Mouse (Mus musculus) urinary bladder, postnatal 10 days (tissue): ENCODE data around the gene Cmtm8.

Experiments used
- DNase-seq: peaks from one replicate; pipeline ENCODE4 v3.0.0; 2022; ENCODE audit warnings: low spot score

Cmtm8 gene

GRCm38 (mm10) chr9:114785432-114786125 is 58.4 kb downstream of the Cmtm8 start:
- no peak for DNase-seq

- peak; percentile 47 for DNase-seq
Observed at GRCm38 (mm10) chr9:114781526-114782212, 62.3 kb downstream of the Cmtm8 start, which contains the start of gene Cmtm7. Cmtm7 (minus strand) TSS chr9:114781856.

- peak; percentile 26 for DNase-seq
Observed at GRCm38 (mm10) chr9:114780746-114781525, 63.0 kb downstream of the Cmtm8 start.

- no peak for DNase-seq
Observed at GRCm38 (mm10) chr9:114779984-114780745, 63.8 kb downstream of the Cmtm8 start.

GRCm38 (mm10) chr9:114778877-114779276 is 65.1 kb downstream of the Cmtm8 start:
- DNase-seq, result no peak

- no peak for DNase-seq
Observed at GRCm38 (mm10) chr9:114778047-114778390, 65.9 kb downstream of the Cmtm8 start.

- DNase-seq, result no peak
Observed at GRCm38 (mm10) chr9:114777178-114778046, 66.5 kb downstream of the Cmtm8 start.

GRCm38 (mm10) chr9:114776361-114776760 is 67.6 kb downstream of the Cmtm8 start:
- no peak for DNase-seq

GRCm38 (mm10) chr9:114775272-114775671 is 68.7 kb downstream of the Cmtm8 start:
- no peak for DNase-seq

GRCm38 (mm10) chr9:114774629-114775028 is 69.3 kb downstream of the Cmtm8 start:
- DNase-seq, result no peak

- no peak for DNase-seq
Observed at GRCm38 (mm10) chr9:114771565-114771964, 72.4 kb downstream of the Cmtm8 start.

- no peak for DNase-seq
Observed at GRCm38 (mm10) chr9:114770224-114770623, 73.7 kb downstream of the Cmtm8 start.

GRCm38 (mm10) chr9:114768066-114768465 is 75.9 kb downstream of the Cmtm8 start:
- no peak for DNase-seq

- DNase-seq, result no peak
Observed at GRCm38 (mm10) chr9:114767507-114767906, 76.4 kb downstream of the Cmtm8 start.

GRCm38 (mm10) chr9:114767030-114767429 is 76.9 kb downstream of the Cmtm8 start:
- DNase-seq, result no peak

GRCm38 (mm10) chr9:114763341-114763740 is 80.6 kb downstream of the Cmtm8 start:
- DNase-seq, result no peak

- DNase-seq, result no peak
Observed at GRCm38 (mm10) chr9:114761848-114762247, 82.1 kb downstream of the Cmtm8 start.

- no peak for DNase-seq
Observed at GRCm38 (mm10) chr9:114760353-114760752, 83.6 kb downstream of the Cmtm8 start.

GRCm38 (mm10) chr9:114759886-114760285 is 84.1 kb downstream of the Cmtm8 start:
- no peak for DNase-seq

GRCm38 (mm10) chr9:114758801-114759200 is 85.2 kb downstream of the Cmtm8 start:
- no peak for DNase-seq

GRCm38 (mm10) chr9:114758272-114758671 is 85.7 kb downstream of the Cmtm8 start:
- no peak for DNase-seq
